Mouse (Mus musculus): ENCODE measurements around the gene Tnpo1.

DNA sequence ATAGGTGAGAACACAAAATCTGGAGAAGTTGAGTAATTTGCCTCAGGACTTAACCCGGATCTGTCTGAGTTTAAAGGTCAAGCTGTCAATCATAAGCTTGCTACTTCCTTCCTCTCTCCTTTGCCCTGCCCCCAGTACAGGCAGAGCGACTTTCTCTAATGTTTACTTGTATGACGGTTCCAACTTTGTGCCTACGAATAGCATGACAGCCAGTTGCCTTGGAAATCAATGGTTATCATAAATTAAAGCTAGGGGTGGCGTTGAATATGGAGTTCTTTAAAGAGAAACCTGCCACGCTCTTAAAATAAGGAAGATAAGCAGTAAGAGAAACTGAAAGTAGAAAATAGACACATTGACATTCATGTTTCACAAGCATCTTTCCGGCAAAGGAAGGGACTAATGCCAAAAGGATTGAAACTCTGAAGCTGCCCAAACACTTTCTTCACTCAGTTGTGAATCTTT is 18.5 kb upstream of the Tnpo1 start:
- TF ChIP-seq CEBPB (IDR thresholded peaks at IDR 0.05; ENCODE audit: insufficient read depth, poor library complexity, severe bottlenecking) (no peak), POLR2A (IDR thresholded peaks at IDR 0.05; ENCODE audit: insufficient read length, low read depth) (no peak), MYOD1 (IDR thresholded peaks at IDR 0.05; ENCODE audit: control insufficient read depth in 1 of 3, insufficient read length in 2 of 3, low read depth in 2 of 3) (no peak), TCF3 (IDR thresholded peaks at IDR 0.05; ENCODE audit: insufficient read length, low read depth) (no peak), USF1 (IDR thresholded peaks at IDR 0.05; ENCODE audit: low read depth) (no peak), MAX (IDR thresholded peaks at IDR 0.05; ENCODE audit: low read depth) (no peak), REST (IDR thresholded peaks at IDR 0.05; ENCODE audit: insufficient read depth, insufficient read length) (no peak), TCF12 (IDR thresholded peaks at IDR 0.05; ENCODE audit: insufficient read depth, poor library complexity, severe bottlenecking) (no peak), MYOG (IDR thresholded peaks at IDR 0.05; ENCODE audit: control insufficient read depth in 1 of 3, insufficient read depth in 1 of 3, insufficient read length in 2 of 3, low read depth in 2 of 3) (no peak)

All from myocyte (in vitro differentiated cells).